Mouse (Mus musculus) c-Kit-positive CD71-negative TER-119-negative erythroid progenitor cells, embryonic 14.5 days (primary cell): ENCODE results near the gene Prss53.
"Not testable (repeated sequence)": the region's sequence is repeated elsewhere in the genome, so short reads cannot be mapped to it uniquely, and the experiment has no call there.

Source experiments
- DNase-seq: peaks from one replicate; pipeline ENCODE4 v3.0.0-alpha.2; 2013; ENCODE audit warnings: low read depth

The Prss53 gene

GRCm38 (mm10) chr7:127875627-127876001, 15.2 kb downstream of the Prss53 start:
- peak; percentile 78 for DNase-seq

DNA sequence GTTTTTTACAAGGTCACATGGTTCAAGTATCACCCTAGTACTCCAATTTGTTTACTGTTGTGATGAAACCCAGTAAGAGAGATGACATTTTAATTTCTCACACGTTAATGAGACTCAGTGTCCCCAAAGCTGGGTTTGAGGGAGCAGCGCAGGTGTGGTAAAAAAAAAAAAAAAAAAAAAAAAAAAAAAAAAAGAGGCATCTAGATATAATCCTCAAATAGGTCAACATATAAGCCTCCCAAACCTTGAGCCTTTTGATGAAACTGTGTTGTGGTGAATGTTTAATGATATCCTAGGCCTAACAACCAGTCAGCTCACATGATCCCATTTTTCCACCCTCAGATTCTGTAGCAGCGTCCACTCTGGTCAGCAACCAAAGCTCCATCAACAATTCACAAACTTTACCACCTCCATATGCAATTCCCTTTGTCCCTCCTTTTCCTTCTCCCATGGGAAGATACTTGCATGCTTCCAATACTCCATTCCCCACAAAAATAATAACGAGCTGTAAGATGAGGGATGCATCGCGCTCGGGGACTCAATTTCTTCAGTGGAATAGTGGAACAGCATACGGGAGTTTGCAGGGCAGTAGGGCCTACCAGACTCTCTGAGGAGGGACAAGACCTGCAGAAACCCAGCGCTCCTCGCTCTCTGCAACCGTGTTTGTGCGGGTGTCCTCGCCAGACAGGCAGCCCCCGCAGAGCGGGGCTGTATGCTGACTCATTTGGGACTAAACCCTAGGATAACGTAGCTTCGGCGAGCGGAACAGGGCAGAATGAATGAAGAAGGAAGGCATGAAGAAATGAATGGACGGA, 15.8 kb downstream of the Prss53 start:
- DNase-seq, result no peak

DNA sequence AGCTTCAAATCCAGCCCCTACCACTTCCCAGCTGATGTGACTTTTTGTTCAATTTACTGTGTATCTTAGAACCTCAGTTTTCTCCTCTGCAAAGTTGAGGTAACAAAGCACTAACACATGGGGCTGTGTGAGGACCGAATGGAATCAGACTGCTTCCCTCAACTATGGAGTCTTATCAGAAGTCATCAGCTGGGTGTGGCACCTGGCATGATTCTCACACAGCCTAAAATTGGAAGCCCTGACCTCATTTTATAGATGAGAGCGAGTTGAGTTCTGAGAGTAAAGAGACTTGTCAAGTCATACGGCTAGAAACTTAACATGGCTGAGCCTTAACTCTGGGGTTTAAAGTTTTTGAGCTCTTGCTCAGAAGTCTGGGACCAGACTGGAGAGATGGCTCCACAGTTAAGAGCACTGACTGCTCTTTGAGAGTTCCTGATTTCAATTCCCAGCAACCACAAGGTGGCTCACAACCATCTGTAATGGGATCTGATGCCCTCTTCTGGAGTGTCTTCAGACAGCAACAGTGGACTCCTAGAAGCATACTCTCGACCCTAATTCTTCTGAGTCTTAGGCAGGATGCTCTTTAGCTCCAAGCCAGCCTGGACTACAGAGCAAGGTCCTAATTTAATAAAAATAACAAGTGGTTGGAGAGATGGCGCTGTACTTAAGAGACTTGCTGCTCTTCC, 20.5 kb downstream of the Prss53 start:
- DNase-seq, result no peak

- DNase-seq, result no peak
Observed at GRCm38 (mm10) chr7:127869149-127869810, 21.5 kb downstream of the Prss53 start.

DNA sequence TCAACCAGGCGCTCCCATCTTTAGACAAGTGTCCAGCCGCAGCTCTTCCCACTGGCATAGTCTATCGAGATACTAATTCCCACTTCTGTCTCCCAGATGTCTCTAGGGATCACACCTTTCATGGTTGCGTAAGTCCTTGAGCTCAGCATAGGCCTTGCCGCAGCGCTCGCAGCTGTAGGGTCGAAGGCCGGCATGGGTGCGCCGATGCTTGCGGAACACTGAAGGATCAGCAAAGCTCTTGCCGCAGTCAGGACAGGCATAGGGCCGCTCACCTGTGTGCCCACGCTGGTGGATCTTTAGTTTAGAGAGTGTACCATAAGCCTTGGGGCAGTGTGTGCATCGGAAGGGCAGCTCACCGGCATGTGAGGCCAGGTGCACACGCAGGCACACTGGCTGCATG, 23.1 kb downstream of the Prss53 start:
- DNase-seq, result no peak

GRCm38 (mm10) chr7:127866434-127866833, 24.3 kb downstream of the Prss53 start:
- DNase-seq, result no peak

GRCm38 (mm10) chr7:127858258-127858657, 32.5 kb downstream of the Prss53 start:
- no peak for DNase-seq

- DNase-seq, result no peak
Observed at GRCm38 (mm10) chr7:127850906-127851305, 39.9 kb downstream of the Prss53 start.

DNA sequence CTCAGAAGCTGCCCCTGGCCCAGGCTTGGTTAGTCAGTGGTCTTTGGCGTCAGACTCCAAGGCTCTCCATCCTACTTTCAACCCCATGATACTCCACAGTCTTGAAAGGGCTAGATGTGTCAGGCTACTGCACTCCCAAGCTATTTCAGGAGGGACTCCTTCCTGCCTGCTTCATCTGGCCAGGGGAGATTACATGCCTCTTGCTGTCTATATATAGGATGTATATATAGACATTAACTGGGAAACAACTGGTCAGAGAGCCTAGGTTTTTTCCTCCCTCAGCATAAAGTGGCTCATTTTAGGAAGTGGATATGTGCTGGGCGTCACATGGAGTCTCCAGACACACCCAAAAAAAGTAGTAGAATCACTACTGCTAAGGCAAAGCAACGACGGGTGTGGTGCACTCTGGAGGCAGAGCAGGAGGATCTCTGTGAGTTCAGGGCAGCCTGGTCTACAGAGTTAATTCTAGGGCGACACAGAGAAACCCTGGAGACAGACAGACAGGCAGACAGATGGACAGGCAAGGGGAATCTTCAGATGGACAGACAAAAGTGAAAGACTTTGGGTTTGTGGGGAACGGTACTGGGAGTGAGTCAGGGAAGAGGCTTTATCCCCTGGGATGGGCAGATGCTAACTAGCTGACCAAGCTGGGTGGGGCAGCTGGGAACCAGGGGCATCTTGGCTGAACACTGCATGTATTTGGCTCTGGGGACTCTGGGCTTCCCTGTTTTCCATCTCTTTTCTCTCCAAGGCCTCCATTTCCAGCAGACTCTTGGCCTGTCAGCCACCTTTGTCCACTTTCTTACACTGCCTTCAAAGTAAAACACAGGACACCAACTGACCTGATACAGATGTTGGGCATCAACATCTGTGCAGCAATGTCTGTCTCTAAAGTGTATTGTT, 40.5 kb downstream of the Prss53 start:
- DNase-seq, result no peak

DNA sequence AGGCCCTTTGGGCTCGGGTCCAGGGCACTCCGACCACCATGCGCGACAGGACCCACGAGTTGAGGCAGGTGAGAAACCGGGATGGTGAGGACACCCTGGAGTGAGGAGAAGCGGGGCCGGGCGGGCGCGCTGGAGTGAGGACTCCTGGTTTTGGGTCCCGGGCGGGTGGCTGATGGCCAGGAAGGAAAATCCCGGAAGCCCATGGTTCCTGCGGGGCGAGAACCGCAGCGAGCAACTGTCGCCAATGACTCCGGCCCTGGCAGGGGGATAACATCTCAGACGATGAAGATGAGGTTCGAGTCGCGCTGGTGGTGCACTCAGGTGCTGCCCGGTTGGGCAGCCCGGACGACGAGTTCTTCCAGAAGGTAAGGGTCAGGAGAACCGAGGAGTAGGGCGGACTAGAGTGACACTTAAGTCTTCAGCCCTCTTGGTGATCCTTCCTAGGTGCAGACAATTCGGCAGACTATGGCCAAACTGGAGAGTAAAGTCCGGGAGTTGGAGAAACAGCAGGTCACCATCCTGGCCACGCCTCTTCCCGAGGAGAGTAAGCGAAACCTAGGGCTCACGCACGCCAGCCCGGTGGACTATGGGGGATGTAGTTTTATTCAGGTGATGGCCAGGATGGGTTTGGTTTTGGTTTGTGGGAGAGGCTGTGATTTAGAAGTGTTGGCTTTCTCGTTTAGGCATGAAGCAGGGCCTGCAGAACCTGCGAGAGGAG, 48.6 kb downstream of the Prss53 start:
- peak; percentile 78 for DNase-seq

GRCm38 (mm10) chr7:127841340-127842000, 49.3 kb downstream of the Prss53 start:
- peak; percentile 81 for DNase-seq

DNA sequence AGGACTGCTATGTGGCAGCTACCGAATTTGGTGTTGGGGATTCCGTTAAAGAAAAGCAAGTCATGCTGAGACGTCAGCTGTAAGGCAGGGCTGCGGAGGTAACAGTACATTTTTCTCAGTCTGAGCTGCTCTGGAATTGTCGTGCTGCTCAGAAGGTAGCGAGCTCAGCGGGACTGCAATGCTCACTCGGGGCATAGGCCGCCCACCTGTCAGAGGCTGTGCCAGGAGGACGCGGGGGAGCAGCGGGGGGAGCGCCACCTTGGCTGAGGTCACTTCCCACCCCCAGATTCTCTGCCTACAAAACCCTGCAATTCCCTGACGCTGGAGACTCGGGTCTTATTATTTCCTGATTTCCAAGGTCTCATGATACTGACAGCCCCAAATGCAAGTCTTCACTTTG, 49.9 kb downstream of the Prss53 start:
- DNase-seq, result no peak

- not testable (repeated sequence) for DNase-seq
Observed at GRCm38 (mm10) chr7:127840031-127840430, 50.7 kb downstream of the Prss53 start.

DNA sequence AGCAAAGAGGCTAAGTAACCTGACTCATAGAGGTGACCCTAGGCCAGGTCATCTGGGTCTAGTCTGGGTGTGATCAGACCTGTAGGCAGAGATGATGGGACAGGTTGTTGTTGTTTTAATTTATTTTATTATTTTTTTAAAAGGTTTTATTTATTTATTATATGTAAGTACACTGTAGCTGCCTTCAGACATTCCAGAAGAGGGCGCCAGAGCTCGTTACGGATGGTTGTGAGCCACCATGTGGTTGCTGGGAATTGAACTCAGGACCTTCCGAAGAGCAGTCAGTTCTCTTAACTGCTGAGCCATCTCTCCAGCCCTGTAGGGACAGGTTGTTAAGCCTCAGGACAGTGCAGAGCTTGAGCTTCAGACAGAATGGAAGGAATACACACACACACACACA, 52.9 kb downstream of the Prss53 start:
- not testable (repeated sequence) for DNase-seq

DNA sequence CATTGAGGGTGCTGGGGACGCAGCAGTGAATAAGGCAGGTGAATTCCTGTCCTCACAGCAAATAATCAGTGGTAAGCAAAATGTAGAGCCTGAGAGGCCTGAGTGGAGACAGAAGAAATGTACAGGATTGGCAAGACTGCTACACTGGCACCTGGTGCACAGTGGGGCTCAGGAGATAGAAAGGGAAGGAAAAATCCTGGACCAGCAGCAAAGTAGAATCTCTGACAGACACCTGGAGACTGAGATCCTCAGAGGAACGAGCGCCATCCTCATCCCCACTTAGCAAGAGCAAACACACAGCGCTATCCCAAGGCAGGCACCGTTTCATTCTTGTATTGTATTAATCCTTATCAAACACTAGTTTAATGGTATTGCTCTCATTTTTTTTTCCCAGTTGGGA, 53.3 kb downstream of the Prss53 start:
- DNase-seq, result no peak
